Mouse (Mus musculus) C2C12 (cell line): ENCODE results near the gene Umad1. TPM values are rescaled to one million over a fixed set of nuclear protein-coding genes. Genes with fewer than 3 reads are reported as not detected.

Experiments used
- H3K27me3 ChIP-seq: one replicate; pipeline ENCODE4 v1.6.1; 2011; ENCODE audit not compliant: control insufficient read depth, insufficient read depth, insufficient read length
- H3K36me3 ChIP-seq: one replicate; pipeline ENCODE4 v1.6.1; 2011; ENCODE audit not compliant: control insufficient read depth, insufficient read depth
- H3K4me3 ChIP-seq: one replicate; pipeline ENCODE4 v1.5.1; 2011; ENCODE audit warnings: mild to moderate bottlenecking, control low read depth; ENCODE audit not compliant: poor library complexity, insufficient read depth, severe bottlenecking
- H3K79me2 ChIP-seq: one replicate; pipeline ENCODE4 v1.6.1; 2011; ENCODE audit not compliant: control insufficient read depth, insufficient read depth
- H3K79me3 ChIP-seq: one replicate; pipeline ENCODE4 v1.6.1; 2011; ENCODE audit warnings: low read depth, control low read depth
- H3ac ChIP-seq: one replicate; pipeline ENCODE3; 2011; ENCODE audit warnings: low read depth; ENCODE audit not compliant: control insufficient read depth, insufficient read length
- CEBPB ChIP-seq: IDR thresholded peaks from one replicate; pipeline ENCODE4 v1.6.1; 2011; ENCODE audit warnings: low read depth, mild to moderate bottlenecking, control low read depth, moderate library complexity
- CTCF ChIP-seq: IDR thresholded peaks from one replicate; pipeline ENCODE4 v1.5.1; 2011; ENCODE audit not compliant: control insufficient read depth, insufficient read depth, insufficient read length
- FOSL1 ChIP-seq: IDR thresholded peaks from one replicate; pipeline ENCODE4 v1.8.0; 2011; ENCODE audit warnings: mild to moderate bottlenecking, low read length; ENCODE audit not compliant: poor library complexity, insufficient read depth, severe bottlenecking
- MAX ChIP-seq: IDR thresholded peaks from one replicate; pipeline ENCODE4 v1.6.1; 2011; ENCODE audit warnings: mild to moderate bottlenecking, control low read depth
- MYOD1 ChIP-seq: IDR thresholded peaks from one replicate; pipeline ENCODE4 v1.6.1; 2011; ENCODE audit warnings: low read depth; ENCODE audit not compliant: control insufficient read depth, insufficient read length
- MYOG ChIP-seq: IDR thresholded peaks from one replicate; pipeline ENCODE4 v1.6.1; 2011; ENCODE audit not compliant: control insufficient read depth, insufficient read length; ENCODE audit errors: extremely low read depth
- USF1 ChIP-seq: IDR thresholded peaks from one replicate; pipeline ENCODE4 v1.6.1; 2011; ENCODE audit warnings: low read depth, mild to moderate bottlenecking, control low read depth, moderate library complexity
- polyA plus RNA-seq: library from polyadenylated mRNA; unstranded; fragments of >200 nt; fragmentation: generic; extraction: Trizol; gene quantifications from one replicate; pipeline ENCODE4 v1.2.1, GENCODE M21; 2012; ENCODE audit warnings: missing spikeins

Gene Umad1
- polyA plus RNA-seq, 1 experiment: 4.5 TPM

DNA sequence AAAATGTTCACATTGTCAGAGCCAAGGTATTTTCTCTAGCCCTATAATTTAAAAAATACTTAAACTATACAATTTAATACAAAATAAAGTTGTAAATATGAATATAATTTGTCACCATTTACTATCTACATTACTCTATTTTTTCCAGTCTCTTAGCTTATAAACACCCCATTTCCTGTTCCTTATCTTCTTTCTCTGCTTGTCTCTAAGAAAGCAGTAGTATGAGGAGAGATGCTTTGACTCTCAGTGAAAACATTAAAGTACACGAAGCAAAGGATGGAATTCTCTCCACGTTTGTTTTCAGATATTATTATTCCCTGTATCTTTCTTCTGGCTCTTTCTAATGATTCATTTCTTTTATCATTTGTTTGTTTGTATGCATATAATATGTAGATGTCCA, 99.1 kb downstream of the Umad1 start:
- TF ChIP-seq USF1 (no peak), MAX (no peak), CTCF (no peak), MYOG (no peak)
- H3K36me3 ChIP-seq: no peaks in the 10 kb centered on the region

DNA sequence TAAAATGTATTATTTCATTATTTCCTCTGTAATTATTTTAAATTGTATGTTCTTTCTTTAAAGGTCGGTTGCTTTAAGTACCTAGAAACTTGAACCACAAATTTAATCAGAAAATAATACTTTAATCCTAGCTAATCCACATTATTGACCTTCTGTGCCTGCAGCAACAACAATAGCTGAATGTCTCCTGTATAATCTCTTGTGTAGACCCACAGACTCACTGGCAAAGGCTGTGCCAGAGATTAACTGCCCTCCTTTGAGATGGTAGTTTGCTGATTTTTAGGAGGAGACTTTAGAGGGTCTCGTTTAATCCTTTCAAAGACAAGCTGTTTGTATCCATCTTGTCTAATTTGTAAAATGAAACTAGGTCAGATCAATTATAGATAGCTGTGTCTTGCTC, 99.7 kb downstream of the Umad1 start:
- Histone ChIP-seq H3K36me3 (no peaks in the 10 kb centered on the region), H3ac (no peak overlapping the region), H3K79me3 (no peaks in the 10 kb centered on the region), H3K79me2 (no peaks in the 10 kb centered on the region), H3K4me3 (no peak overlapping the region), H3K27me3 (no peaks in the 10 kb centered on the region)
- no peak for TF ChIP-seq MYOD1
- TF ChIP-seq FOSL1: no peak
- no peak for TF ChIP-seq USF1

More for the DNA sequence above, 99.1 kb downstream of the Umad1 start:
- no peaks in the 10 kb centered on the region for H3K79me3 ChIP-seq
- H3K4me3 ChIP-seq: no peak overlapping the region
- H3K27me3 ChIP-seq: no peaks in the 10 kb centered on the region
- no peaks in the 10 kb centered on the region for H3K79me2 ChIP-seq
- H3ac ChIP-seq: no peak overlapping the region

DNA sequence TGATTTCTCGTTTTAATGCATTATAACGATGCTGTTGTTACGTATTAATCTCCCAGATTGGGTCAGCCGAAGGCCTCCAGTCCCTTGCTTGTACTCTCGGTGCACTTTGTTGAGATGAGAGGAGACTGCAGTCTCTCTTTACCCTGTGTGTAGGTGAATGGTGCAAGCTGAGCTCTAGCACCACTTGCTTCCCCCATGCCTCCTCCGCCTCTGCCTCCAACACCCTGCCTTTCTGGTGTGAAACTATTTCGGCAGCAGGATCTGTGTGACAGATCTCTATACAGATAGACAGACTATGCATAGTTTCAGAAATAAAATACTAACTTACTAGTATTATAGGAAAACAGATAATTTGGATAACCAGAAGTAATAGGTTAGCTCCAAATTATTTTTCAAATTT, 101.7 kb downstream of the Umad1 start:
- Histone ChIP-seq H3K4me3 (no peak overlapping the region), H3K79me2 (no peaks in the 10 kb centered on the region), H3ac (no peak overlapping the region), H3K79me3 (no peaks in the 10 kb centered on the region), H3K27me3 (no peaks in the 10 kb centered on the region), H3K36me3 (no peaks in the 10 kb centered on the region)
- TF ChIP-seq CEBPB: no peak
- TF ChIP-seq MYOG: no peak
- TF ChIP-seq CTCF: no peak
- no peak for TF ChIP-seq FOSL1
- TF ChIP-seq MYOD1: no peak

DNA sequence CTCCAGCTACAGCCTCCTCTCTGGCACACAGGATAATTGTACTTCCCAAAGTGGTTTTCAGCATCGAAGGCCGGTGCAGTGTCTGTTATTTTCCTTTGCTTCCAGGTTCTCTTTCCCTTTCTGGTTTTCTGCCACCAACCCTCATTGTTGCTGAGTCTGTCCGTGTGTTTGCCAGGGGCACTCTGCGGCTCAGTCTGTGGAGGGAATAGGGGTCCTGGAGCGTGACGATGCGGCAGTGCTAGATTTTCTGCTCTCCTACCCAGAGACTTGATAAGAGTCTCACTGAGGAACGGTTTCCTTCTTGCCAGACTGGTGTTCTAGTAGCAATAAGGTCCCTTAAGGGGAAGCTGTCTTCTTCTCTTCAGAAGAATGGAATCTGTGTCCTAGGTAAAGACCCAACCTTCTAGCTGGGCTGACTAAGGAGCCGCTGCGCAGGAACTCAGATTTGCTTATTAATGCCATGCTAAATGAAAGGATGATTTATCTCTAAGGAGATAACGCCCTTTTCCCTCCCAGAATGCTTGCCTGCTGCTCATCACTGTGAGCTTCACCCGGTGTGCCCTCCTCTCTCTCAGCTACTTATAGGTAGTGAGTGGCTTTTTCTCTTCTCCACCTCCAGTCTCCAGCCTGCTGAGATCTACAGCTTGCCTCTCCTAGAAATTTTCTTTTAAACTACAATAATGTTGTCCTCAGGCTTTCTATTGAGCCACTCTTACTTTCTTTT, 105.1 kb downstream of the Umad1 start:
- H3K4me3 ChIP-seq: no peak overlapping the region
- no peak for TF ChIP-seq CEBPB
- no peak for TF ChIP-seq CTCF
- TF ChIP-seq MYOD1: no peak
- TF ChIP-seq FOSL1: no peak
- TF ChIP-seq USF1: no peak
- no peak for TF ChIP-seq MAX
- no peak for TF ChIP-seq MYOG
- no peaks in the 10 kb centered on the region for H3K27me3 ChIP-seq
- H3K79me2 ChIP-seq: no peaks in the 10 kb centered on the region
- H3K79me3 ChIP-seq: no peaks in the 10 kb centered on the region
- H3ac ChIP-seq: no peak overlapping the region
- no peaks in the 10 kb centered on the region for H3K36me3 ChIP-seq

DNA sequence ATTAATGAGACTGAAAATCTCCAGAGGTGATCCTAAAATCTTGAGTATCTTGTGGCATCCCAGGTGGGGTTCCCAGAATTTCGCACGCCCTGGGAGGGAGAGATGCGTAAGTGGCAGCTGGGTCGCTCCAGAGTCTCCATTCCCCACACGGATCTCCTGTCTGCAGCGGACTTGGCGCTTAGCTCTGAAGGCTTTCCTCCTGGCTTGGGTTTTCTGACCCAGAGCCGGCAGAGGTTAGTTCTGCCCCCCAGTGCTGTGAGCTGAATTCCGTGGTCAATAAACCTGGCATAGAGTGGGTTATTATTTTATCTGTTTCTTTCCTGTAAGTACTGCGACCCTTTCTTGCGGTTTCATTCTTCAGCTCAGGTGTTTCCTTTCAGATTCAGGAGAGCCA, 105.7 kb downstream of the Umad1 start:
- H3K79me3 ChIP-seq: no peaks in the 10 kb centered on the region
- no peaks in the 10 kb centered on the region for H3K79me2 ChIP-seq
- TF ChIP-seq MYOG: no peak
- no peak for TF ChIP-seq USF1
- TF ChIP-seq CTCF: no peak
- no peak for TF ChIP-seq MAX
- no peak for TF ChIP-seq CEBPB
- no peak for TF ChIP-seq FOSL1
- TF ChIP-seq MYOD1: no peak
- H3K36me3 ChIP-seq: no peaks in the 10 kb centered on the region
- no peak overlapping the region for H3ac ChIP-seq
- H3K27me3 ChIP-seq: no peaks in the 10 kb centered on the region
- H3K4me3 ChIP-seq: no peak overlapping the region

DNA sequence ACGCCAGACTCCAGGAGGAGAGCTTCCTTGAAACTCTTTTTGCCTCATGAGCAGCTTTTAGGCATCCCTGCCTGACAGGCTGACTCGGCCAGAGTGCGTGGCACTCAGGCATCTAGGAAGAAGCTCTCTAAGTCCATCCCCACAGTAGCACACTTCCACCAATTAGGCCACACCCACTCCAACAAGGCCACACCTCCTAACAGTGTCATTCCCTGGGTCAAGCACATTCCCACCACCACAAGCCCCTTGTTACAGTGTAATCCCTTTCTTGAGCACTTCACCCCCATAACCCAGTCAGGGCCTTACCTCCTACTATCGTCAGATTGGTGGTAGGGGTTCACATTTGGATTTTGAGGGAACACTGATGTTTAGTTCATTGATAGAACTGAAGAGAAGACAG, 108.6 kb downstream of the Umad1 start:
- TF ChIP-seq CTCF: no peak
- TF ChIP-seq CEBPB: no peak
- no peak for TF ChIP-seq MYOG
- no peak for TF ChIP-seq FOSL1
- no peak for TF ChIP-seq MYOD1
- TF ChIP-seq MAX: no peak
- TF ChIP-seq USF1: no peak
- Histone ChIP-seq H3K79me3 (no peaks in the 10 kb centered on the region), H3K4me3 (no peak overlapping the region), H3K36me3 (no peaks in the 10 kb centered on the region), H3K79me2 (no peaks in the 10 kb centered on the region), H3K27me3 (no peaks in the 10 kb centered on the region), H3ac (no peak overlapping the region)
